Mouse (Mus musculus): Measurements from ENCODE around the gene Nab1.
A peak's percentile ranks its signal among the peaks of the same experiment; 100 is the strongest.
"Not testable (repeated sequence)": the region's sequence is repeated elsewhere in the genome, so short reads cannot be mapped to it uniquely, and the experiment has no call there.

The Nab1 gene

DNA sequence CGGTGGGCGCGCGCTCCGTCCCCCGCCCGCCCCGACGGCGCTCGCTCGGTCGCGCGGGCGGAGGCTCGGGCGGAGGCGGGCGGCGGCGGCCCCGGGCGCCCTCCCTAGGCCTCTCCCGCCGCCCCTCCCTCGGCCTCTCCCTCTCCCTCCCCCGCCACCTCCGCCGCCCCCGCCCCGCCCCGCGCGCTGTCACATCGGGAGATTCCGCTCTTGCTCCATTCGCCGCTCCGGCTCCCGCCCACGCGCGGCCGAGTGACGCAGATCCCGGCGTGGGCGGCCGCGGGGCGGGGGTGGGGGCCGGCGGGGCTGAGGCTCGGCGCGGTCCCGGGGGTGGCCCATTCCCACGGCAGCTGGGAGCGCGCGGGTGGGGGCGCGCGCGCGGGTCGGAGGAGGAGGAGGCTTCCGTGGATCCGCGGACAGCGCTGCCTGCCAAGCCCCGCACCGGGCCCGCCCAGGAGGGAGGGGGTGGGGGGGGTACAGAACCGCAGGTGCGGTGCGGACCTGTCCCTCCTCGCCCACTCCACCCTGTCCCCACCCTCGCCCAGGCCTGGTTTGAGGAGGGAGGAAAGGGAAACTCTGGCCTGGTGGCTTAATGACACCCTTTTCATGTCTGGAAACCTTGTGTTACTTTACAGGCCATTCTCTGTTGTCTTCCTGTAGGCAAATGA, at the start of gene Nab1:
TSS of gene Nab1 (minus strand) at position 366 of the 668 bp plus-strand sequence.
- peak; percentile 84 for DNase-seq

DNA sequence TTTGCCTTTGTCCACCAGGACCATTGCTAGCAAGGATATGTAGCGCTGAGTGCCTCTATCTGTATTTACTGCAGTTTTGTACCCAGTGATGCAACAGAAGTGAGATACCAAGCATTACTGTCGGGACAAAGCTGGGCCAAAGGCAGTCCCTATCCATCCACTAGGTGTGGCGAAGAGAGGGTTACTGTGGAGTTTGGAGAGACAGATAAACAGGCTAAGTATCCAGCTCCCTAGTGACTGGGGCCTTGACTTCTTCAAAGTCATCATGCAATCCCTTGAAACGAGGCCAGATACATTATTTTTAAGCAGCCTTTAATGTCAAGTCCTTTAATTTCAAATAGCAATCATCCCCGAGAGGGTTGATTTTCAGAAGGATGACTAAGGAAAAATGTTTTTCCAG, 47.0 kb upstream of the Nab1 start:
- no peak for DNase-seq

DNA sequence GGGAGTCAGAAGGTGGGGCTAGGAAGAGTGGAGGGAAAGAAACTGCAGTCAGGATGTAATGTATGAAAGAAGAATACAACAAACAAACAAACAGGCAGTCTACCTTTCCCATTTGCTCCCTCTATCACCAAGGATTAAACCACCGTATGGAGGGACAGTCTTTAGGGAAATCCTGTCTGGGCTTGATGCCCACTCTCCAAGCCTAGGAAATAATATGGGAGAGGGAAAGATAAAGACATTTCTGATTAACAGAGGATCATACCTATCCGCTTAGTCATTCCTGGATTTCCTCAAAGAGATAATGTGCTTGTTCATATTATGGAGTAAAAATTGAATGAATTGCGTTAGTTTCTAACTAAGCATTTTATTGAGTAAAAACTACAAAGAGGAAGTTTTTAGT, 46.3 kb upstream of the Nab1 start:
- no peak for DNase-seq

DNA sequence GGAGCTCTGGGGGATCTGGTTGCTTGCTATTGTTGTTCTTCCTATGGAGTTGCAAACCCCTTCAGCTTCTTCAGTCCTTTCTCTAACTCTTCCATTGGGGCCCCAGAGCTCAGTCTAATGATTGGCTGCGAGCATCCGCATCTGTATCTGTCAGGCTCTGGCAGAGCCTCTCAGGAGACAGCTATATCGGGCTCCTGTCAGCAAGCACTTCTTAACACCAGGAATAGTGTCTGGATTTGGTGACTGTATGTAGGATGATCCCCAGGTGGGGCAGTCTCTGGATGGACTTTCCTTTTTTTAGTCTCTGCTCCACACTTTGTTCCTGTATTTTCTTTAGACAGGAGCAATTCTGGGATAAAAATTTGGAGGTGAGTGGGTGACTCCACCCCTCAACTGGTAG, 39.6 kb upstream of the Nab1 start:
- not testable (repeated sequence) for DNase-seq

DNA sequence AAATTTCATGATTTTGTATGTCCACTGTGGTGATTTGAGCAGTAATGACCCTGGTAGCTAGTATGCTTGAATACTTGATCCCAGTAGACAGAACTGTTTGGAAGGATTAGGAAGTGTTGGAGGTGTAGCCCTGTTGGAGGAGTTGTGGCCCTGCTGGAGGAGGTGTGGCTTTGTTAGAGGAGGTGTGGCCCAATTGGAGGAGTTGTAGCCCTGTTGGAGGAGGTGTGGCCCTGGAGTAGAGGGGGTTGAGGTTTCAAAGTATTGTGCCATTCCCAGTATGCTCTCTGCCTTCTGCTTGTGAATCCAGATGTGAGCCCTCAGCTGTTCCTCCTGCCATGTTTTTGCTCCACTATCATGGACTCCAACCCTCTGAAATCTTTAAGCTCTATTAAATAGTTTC, 29.5 kb upstream of the Nab1 start:
- no peak for DNase-seq

DNA sequence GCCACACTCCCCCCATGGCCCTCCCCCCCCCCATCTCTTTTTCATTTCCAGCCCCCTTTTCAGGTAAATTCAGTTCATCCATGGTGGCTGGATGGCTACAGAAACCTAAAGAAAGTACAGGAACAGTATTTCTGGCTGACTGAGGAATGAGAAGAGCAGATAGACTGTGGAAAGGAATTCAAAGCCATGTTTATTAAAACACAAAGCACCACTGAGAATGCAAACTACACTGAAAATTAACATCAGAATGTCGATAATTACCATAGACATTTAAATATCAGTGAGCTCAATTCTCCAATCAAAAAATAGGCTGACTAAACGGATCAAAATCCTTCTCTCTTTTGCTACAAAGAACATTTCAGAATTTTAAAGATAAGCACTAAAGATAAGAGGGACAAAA, 27.2 kb upstream of the Nab1 start:
- no peak for DNase-seq

DNA sequence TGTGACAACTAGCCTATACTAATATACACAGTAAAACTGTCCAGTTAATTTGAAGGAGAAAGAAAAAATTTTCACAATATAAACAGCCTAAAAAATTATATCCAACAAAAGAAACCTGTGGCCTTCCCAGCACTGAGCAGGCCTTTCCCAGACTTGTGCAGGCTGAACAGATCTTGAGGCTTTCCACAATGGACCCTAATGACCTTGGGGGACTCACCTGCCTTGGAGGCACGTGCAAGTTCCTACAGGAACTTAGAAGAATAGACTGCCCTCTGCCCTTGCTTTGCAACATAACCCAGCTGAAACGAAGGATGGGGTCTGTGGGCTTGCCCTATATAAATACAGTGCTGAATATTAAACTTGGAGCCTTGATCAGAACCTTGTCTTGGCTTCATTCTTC, 26.8 kb upstream of the Nab1 start:
- DNase-seq, result no peak

DNA sequence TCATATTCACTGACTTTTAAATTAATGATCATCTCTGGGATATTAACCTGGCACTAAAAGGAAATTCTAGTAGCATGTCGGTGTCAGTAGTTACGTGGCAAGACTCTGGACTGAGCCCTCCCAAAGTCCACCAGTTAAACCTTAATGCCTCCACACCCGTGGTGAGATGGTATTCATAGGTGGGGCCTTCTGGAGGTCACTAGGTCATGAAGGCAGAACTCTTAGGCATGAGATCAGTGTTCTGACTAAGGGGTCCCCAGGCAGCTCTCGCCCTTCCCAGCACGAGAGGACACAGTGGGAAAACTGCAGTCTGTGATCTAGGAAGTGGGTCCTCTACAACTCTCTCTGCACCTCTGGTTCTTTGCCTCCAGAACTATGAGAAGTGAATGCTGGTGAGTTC, 24.2 kb upstream of the Nab1 start:
- DNase-seq, result no peak

DNA sequence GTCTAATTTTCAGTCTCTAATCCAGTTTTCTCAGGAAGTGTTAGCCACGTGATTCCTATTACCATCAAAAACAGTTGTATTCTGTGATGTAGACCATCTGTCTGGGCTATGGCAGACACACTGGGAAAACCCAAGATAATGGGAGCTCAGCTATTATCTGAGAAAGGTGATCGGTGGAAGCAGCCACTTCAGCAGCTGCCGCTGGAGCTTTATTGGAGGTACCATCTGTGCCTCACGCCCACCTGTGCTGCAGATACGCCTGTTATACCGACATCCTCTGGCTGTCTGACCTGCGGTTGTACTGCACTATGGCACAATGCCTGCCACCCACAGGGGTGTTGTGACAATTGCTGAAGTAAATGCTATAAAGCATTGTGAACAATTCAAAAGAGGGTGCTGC, 23.7 kb upstream of the Nab1 start:
- DNase-seq, result no peak

DNA sequence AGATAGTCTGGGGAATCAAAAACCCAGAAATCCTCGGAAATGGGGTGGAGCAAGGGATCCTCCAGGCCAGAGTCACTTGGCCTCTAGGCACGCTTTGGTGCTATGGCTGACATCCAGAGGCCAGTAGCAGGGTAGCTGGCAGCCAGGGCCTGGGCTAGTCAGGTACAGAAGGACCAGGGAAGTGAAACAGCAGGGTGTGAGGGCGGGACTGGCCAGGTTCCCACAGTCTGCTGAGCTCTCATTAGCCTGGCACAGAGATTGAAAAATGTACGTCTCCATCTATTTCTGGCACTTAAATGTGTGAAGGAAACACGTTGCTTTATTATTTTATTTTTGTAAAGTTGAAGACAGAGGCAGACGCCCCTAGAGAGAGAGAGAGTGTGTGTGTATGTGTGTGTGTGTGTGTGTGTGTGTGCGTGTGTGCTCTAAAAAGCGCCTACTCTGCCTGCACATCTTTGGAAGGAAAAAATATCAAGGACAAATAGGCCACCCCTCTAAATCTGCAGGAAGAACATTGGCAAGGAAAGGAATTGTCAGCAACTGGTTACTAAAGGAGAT, 21.0 kb upstream of the Nab1 start:
- no peak for DNase-seq

DNA sequence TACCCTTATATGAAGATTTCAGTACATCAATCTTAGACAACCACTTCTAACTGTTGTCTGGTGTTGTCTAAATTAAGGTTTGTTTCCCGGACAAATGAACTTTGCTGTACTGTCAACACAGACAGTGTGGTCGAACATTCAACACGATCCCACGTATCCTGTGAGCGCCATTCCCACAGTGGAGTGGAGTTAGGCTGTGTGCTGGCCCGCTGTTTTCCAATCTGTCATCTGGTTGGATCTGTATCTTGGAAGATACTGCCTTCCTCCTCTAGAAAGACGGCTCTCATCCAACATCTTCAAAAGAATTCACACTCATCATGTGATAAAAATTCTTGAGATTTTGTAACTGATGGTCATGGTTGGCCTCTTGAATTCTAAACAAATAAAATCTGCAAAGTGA, 19.7 kb upstream of the Nab1 start:
- no peak for DNase-seq

DNA sequence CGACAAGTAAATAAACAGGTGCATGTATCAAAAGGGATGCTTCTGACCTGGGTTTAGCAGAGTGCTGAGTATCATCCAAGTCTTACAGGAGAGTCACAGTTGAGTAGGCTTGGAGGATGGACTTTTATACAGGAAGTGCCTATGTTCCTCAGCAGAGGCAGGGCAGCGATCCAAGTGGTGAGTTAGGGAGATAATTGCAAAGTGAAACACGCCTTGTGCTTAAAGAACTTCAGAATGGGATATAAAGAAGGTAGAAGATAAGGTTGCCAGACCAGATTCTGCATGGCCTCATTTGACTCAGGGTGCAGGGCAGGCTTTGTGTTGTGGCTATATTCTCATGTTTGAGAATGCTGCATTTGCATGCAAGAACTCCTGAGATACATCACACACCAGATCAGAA, 14.8 kb upstream of the Nab1 start:
- no peak for DNase-seq

DNA sequence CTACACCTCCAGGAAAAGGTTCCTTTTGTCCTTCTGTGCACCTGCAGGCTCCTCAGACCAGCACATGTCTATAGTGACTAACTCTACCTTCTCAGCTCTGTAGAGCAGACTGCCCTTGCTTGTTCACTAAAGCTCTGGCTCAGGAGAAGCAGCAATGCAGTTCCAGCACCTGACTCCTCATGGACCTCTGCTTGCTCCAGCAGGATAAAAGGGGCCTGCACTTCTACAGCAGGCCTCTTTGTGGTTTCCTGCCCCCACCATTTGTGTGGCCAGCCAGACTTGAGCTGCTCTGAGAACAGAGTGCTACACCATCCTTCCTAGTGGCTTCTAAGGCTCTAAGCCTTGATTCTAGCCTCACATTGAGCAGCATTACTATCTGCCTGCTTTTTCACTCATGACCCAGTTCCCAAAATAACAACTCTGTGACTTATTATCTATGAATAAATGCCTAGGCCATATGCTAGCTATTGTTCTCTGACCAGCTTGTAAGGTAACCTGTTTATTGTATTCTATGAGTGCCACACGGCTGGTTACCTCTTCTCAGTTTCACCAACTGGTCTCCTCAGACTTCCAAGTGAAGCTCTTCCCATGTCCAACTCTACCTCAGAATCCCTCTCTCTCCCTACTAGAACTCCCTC, 11.4 kb upstream of the Nab1 start:
- DNase-seq, result no peak

DNA sequence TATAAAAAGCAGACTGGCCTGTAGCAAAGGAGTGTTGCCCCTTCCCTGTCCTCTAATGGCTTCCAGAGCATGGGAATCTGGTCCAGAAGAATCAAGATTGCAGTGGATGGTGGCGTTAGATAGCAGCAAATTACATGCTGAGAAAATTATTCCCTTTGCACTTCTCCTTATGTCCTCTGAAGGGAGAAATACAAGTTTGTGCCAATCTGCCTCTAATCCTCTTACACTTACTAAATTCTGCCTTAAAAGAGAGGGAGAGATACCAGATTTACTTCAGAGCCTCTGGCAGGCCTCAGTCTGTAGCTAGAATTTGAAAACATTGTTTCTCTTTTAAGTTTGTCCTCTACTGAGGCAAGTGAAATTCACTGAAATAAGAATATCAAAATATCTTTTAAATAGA, 5.7 kb upstream of the Nab1 start:
- DNase-seq, result no peak

DNA sequence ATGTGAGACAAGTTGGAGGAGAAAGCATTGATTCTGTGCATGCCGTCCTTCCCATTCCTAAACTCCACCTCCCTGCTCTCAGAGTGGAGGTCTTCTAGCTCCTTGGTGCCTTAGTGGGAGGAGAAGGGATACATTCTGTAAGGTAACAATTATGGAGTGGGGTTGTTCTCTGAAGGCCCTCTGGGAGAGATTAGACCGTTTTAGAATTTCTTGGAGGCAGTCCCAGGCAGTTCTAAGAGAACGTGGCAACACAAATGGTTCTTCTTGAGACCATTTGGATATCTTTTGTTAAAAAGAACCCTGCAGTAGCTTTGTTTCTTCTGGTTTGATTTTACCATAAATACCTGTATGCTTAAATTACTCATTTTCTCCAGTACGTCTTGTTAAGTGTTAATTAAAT, 1.8 kb upstream of the Nab1 start:
- no peak for DNase-seq

DNA sequence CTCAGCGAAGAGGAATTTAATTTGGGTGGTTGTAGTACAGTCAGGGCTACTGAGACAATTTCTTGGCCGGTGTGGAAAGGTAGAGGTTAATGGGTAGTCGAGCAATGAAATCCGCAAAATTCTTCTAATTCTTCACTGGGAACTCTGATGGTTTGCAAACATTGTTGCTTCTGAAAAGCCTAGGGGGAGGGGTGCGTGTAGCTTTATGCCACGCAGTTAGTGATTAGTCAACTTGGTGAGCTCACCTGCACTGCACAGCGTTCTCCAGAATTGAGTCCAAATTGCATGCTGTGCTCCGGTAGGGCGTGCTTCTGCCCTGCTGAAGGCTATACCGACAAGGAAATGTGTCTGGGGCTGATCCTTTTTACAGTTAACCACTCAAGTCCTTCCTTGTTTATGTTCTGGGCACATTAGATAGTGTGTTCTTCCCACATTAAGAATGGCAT, 1.2 kb upstream of the Nab1 start:
- DNase-seq, result no peak

DNA sequence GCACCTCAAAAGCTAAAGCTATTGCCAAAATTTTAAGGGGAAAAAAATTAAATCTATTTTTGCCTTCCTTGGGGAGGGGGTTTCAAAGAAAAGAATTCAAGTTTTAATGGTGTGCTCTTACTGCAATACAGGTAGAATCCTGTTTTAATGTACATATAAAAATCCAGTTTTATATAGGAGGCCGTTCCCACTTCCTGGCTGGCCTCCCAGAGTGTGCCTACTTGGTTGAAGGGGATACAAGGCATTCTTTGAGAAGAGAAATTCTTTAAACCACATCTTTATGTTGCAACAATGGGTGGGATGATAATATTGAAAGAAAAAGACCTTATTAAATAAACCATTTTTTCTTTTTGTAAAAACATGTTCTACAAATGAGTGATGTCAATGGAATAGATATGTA, 611 bp upstream of the Nab1 start:
- DNase-seq, result no peak

DNA sequence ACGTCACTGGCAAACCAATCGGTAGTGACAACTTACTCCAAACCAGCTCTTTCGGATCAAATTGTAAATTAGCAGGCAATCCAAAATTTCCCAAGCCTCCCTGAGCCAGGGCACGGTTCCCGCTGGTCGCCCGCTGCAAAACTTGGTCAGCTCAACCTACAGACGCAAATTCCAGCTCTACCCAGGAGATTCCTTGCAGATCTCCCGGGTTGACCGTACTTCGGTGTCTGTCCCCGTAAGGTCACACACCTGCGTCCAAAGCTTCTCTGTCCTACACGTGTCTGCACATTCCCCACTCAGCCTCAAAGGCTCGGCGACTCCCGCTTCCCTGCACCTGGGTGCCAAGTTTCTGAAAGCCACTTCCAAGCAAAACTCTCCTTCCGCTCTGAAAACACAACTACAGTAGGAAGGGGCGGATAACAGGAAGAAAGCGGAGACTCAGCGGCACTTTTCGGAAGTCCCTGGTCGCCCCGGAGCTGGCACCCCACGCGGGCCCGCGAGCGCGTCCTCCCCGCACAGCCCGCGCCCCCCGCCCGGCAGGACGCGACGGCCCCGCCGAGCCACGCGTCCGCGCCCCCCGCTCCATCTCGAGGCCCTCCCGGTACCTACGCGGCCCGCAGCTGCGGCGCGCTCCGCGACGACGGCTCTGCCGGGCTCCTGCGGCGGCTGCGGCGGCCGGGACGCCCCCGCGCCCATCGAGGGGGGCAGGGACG, 722 bp downstream of the Nab1 start:
- DNase-seq, result peak; percentile 25

DNA sequence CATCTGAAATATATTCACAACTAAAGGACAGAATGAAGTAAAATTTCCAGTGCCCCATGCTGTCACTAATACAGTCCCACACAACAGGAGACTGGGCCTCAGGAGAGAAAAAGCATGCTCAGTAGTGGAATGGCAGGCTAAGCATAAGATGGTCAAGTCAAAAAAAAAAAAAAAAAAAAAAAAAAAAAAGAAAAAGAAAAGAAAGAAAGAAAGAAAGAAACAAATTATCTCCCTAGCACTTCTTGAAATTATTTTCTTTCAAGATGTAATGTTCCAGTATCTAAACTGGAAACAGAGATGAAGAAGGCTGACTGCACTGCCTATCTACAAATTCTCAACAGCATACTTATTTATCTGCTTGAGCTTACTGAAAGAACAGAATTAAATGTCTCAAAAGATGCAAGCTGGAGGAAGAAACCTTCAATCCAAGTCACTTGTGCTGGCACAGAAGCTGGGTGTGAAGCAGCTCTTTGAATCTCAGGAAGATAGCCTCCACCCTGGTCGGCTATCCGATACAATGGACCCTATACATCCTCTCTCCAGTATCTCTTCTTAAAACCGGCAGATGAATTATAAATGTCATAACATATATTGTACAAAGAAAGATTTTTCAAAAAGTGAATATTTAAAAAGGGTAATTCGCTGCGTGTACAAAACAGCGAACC, 1.6 kb downstream of the Nab1 start:
- DNase-seq, result no peak

DNA sequence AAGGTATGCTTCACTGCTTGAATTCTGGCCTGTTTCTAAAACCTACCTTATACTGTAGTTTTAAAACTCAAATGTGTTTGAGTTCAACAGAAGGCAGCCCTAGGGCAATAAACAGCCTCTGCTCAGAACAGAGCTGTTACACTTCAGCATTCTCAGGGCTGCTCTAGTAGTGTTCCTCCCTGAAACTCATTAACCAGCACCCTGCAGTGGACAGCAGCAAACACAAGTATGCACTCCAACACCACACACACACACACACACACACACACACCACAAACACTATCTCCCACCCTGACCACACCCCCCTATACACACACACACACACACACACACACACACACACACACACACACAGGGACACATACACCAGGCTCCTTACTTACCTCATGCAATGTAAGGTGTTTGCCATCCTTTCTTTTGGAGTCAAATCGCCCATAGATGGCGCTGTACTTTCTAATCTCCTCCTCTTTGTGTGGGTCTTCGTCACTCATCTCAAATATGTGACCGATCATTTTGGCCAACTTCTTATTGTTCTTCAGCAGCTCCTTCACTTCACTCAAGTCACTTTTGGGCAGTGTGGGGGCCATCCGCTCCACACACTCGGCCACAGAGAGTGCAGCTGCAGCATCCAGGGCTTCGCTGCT, 10.8 kb downstream of the Nab1 start:
- no peak for DNase-seq

DNA sequence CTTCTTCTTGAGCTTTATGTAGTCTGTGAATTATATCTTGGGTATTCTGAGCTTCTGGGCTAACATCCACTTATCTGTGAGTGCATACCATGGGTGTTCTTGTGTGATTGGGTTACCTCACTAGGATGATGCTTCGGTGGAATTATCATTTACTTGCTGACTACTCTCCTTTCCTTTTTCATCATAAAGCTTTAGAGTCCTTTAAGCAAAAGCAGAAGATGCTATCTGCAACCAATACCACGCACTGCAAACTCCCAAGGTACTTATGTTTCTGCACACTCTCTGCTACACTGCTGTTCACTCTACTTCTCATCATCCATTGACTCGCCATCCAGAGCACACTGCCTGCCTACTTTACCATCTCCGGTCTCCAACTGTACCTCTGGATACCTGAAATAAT, 15.5 kb downstream of the Nab1 start:
- DNase-seq, result no peak

DNA sequence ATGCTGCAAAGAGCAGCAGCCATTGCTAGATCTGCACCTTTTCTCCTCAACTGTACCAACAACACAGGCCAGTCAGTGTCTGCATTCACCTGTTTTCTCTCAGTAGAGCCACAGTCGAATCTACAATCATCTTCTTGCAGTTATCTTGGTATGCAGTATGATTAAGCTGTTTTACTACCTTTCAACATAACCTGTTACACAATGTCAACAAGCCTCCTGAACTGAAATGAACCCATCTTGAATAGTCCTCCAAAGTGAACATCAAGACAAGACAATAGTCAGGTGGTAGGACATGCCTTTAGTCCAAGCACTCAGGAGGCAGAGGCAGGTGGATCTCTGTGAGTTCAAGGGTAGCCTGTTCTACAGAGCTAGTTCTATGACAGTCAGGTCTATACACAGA, 26.2 kb downstream of the Nab1 start:
- no peak for DNase-seq

Data from liver (tissue).